Mouse (Mus musculus) central nervous system, embryonic 18 days (tissue): ENCODE data around the gene Frmd3. TPM values are rescaled to one million over a fixed set of nuclear protein-coding genes. Genes with fewer than 3 reads are reported as not detected.

Experiments used
- polyA plus RNA-seq: library from polyadenylated mRNA; depleted of rRNA; stranded (reverse); fragments of >200 nt; gene quantifications from 2 replicates; pipeline ENCODE4 v1.2.3, GENCODE M21; 2012; rRNA removed

Frmd3 gene
- polyA plus RNA-seq, result 16.4 and 18.5 TPM in 2 replicates

GRCm38 (mm10) chr4:74013211-74014047 lies at the start of gene Frmd3:
Frmd3 (plus strand) TSS chr4:74013442.

GRCm38 (mm10) chr4:74242176-74242575 lies 228.9 kb downstream of the Frmd3 start, which contains the start of gene Kdm4c:
Kdm4c (plus strand) TSS chr4:74242497.

Other genes starting within 250 kb of the Frmd3 start
- gene Rasef, start 222.4 kb upstream of the Frmd3 start, polyA plus RNA-seq, result 0.43 and 0.57 TPM in 2 replicates
- gene Gm11758, start 137.2 kb upstream of the Frmd3 start, polyA plus RNA-seq, result not detected in 2 replicates
- gene Gm11757, start 122.3 kb upstream of the Frmd3 start, polyA plus RNA-seq, result not detected in 2 replicates
- gene Gm13871, start 107.5 kb upstream of the Frmd3 start, polyA plus RNA-seq, result not detected in 2 replicates
- gene Gm11756, start 92.7 kb upstream of the Frmd3 start, polyA plus RNA-seq, result 0.05 TPM in 1 of 2 replicates, not detected in the other
- 0.86 TPM in 1 of 2 replicates, not detected in the other for gene 2310002L09Rik, start 62.6 kb upstream of the Frmd3 start, polyA plus RNA-seq
- 13.3 and 13.5 TPM in 2 replicates for gene Kdm4c, start 229.1 kb downstream of the Frmd3 start, polyA plus RNA-seq